Mouse (Mus musculus) stomach, postnatal 0 days (tissue): ENCODE results near the gene Scaf8.

Experiments
- CTCF ChIP-seq: IDR thresholded peaks from 2 replicates; pipeline ENCODE4 v1.5.1; 2016; ENCODE audit warnings: antibody characterized with exemption, low read depth, mild to moderate bottlenecking, moderate library complexity
- EP300 ChIP-seq: optimal IDR thresholded peaks from 2 replicates; pipeline ENCODE3; 2016; ENCODE audit warnings: antibody characterized with exemption

DNA sequence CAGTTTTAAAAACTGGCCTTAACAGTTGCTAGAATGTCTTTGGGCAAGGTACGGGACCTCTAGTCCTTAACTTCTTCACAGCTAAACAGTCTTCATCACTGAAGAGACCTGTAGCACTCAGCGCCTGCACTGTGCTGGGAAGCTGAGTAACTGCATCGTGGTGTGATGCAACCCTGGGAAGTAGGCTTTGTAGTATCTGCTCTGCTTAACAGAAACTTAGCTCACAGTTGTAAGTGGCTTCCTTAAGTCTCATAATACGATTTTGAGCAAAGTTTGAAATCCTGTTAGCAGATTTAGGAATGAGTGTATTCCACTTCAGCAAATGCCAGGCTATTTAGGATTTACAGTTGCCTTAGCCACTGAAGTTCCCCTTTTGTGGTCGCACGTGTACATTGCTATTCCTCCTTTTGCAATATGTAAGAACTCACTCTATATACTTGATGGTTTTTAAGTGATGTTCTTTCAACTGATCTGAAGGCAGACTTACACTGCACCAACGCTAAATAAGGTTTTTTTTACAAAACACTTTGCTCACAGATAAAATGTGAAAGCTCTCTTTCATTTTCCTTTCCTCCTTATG is 90.1 kb downstream of the Scaf8 start:
- no peak for TF ChIP-seq EP300
- no peak for TF ChIP-seq CTCF
